Mouse (Mus musculus): ENCODE measurements at regions not wholly inside any gene's neighbourhood (a gene's known extent, or its start where the extent isn't known, plus 50 kb on each side); places are given as distances from the start of the nearest gene placed in this dataset.

DNA sequence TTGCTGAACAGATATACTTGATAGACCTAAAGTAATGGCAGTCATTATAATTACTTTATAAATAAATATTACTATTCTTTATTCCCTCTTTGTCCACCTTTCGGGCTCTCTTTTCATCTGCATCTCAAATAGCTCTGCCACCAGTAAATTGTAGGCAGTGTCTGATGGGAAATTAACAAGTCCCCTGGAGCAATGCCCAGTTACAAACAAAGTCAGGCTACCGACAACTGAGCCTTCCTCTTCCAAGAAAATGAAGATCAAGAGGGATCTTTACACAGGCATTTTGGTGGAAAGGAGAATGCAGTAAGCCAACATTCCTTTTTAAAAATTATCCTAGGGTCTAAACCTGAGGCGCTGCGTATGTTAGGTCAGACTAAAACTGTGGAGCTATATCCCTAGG is 181.3 kb upstream of the Ttc29 start:
- Histone ChIP-seq H3K9me3 (replicated peaks; ENCODE audit: insufficient read depth, low read length) (no peaks in the 10 kb centered on the region), H3K9ac (ENCODE audit: control insufficient read depth, low read depth, low read length, poor library complexity, severe bottlenecking) (no peak overlapping the region), H3K27ac (ENCODE audit: control insufficient read depth, low read depth, low read length) (no peak overlapping the region), H3K4me1 (ENCODE audit: control insufficient read depth in 1 of 2, insufficient read depth in 2 of 2, low read length in 2 of 2) (no peaks in the 10 kb centered on the region), H3K79me2 (ENCODE audit: control insufficient read depth, insufficient read depth, low read length, poor library complexity) (no peaks in the 10 kb centered on the region), H3K4me3 (ENCODE audit: control insufficient read depth in 1 of 2, insufficient read depth in 1 of 2, low read depth in 2 of 2, low read length in 2 of 2) (no peak overlapping the region), H3K36me3 (ENCODE audit: control insufficient read depth in 1 of 2, insufficient read depth in 2 of 2, low read length in 2 of 2) (no peaks in the 10 kb centered on the region), H3K27me3 (ENCODE audit: control insufficient read depth in 1 of 2, insufficient read depth in 2 of 2, low read length in 2 of 2) (no peaks in the 10 kb centered on the region)
- no peak for TF ChIP-seq ETS1 (IDR thresholded peaks at IDR 0.05; ENCODE audit: low read depth, low read length)
- TF ChIP-seq POLR2AphosphoS2 (IDR thresholded peaks at IDR 0.05; ENCODE audit: low read length) = no peak
- no peak for TF ChIP-seq KAT2A (conservative IDR thresholded peaks at IDR 0.05; ENCODE audit: low read depth, low read length)
- no peak for TF ChIP-seq CHD1 (IDR thresholded peaks at IDR 0.05; ENCODE audit: low read depth, low read length)
- TF ChIP-seq UBTF (IDR thresholded peaks at IDR 0.05; ENCODE audit: borderline replicate concordance, insufficient read depth, low read depth, low read length) = no peak
- no peak for TF ChIP-seq RAD21 (IDR thresholded peaks at IDR 0.05; ENCODE audit: low read depth, low read length)
- no peak for TF ChIP-seq GATA1 (IDR thresholded peaks at IDR 0.05; ENCODE audit: low read depth, low read length)
- no peak for TF ChIP-seq NRF1 (IDR thresholded peaks at IDR 0.05; ENCODE audit: insufficient read depth, low read depth, low read length, poor library complexity, severe bottlenecking)
- TF ChIP-seq USF2 (IDR thresholded peaks at IDR 0.05; ENCODE audit: borderline replicate concordance in 1 of 2, insufficient read depth in 1 of 2, low read depth in 1 of 2, low read length in 2 of 2) = no peak
- no peak for TF ChIP-seq ZC3H11A (IDR thresholded peaks at IDR 0.05; ENCODE audit: low read depth, low read length)
- TF ChIP-seq MAFK (IDR thresholded peaks at IDR 0.05; ENCODE audit: borderline replicate concordance, low read depth, low read length) = no peak
- TF ChIP-seq TAL1 (IDR thresholded peaks at IDR 0.05; ENCODE audit: low read length) = no peak
- no peak for TF ChIP-seq POLR2AphosphoS5 (IDR thresholded peaks at IDR 0.05; ENCODE audit: borderline replicate concordance, low read depth, low read length)
- no peak for TF ChIP-seq MAX (IDR thresholded peaks at IDR 0.05; ENCODE audit: low read length)
- TF ChIP-seq EP300 (IDR thresholded peaks at IDR 0.05; ENCODE audit: low read depth in 1 of 2, low read length in 2 of 2) = no peak
- no peak for TF ChIP-seq JUND (IDR thresholded peaks at IDR 0.05; ENCODE audit: low read depth, low read length)
- DNase-seq (ENCODE audit: low read depth, low spot score) = no peak

DNA sequence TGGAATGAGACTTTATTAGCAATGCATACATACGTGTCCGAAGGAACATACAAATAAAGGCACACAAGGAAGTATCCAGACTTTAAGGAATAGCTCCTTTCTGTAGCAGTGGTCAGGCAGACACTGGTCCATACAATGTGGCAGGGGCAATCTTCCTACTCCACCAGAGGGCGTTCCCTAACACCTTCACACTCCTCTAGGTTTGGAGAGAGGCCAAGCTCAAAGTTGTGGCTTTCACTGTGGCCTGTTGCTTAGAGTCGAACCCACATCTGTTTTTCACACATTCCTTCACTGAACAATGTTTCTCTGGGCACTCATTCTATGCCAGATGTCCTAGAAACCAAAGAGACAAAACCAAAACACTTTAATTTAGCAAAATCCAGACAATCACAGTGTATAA is 178.4 kb upstream of the Ttc29 start:
- DNase-seq (ENCODE audit: low read depth, low spot score) = no peak
- Histone ChIP-seq H3K9ac (ENCODE audit: control insufficient read depth, low read depth, low read length, poor library complexity, severe bottlenecking) (no peak overlapping the region), H3K9me3 (replicated peaks; ENCODE audit: insufficient read depth, low read length) (no peaks in the 10 kb centered on the region), H3K27me3 (ENCODE audit: control insufficient read depth in 1 of 2, insufficient read depth in 2 of 2, low read length in 2 of 2) (no peaks in the 10 kb centered on the region), H3K36me3 (ENCODE audit: control insufficient read depth in 1 of 2, insufficient read depth in 2 of 2, low read length in 2 of 2) (no peaks in the 10 kb centered on the region), H3K79me2 (ENCODE audit: control insufficient read depth, insufficient read depth, low read length, poor library complexity) (no peaks in the 10 kb centered on the region), H3K27ac (ENCODE audit: control insufficient read depth, low read depth, low read length) (no peak overlapping the region), H3K4me3 (ENCODE audit: control insufficient read depth in 1 of 2, insufficient read depth in 1 of 2, low read depth in 2 of 2, low read length in 2 of 2) (no peak overlapping the region), H3K4me1 (ENCODE audit: control insufficient read depth in 1 of 2, insufficient read depth in 2 of 2, low read length in 2 of 2) (no peaks in the 10 kb centered on the region)
- TF ChIP-seq CTCF (IDR thresholded peaks at IDR 0.05 in 2 of 3, conservative IDR thresholded peaks at IDR 0.05 in 1 of 3; ENCODE audit: control insufficient read depth in 1 of 3, insufficient read depth in 1 of 3, low read depth in 2 of 3, low read length in 3 of 3, poor library complexity in 1 of 3, severe bottlenecking in 1 of 3) (peak in 1 of 3 experiments; percentile 2; a peak in 1 of 6 replicates), USF2 (IDR thresholded peaks at IDR 0.05; ENCODE audit: borderline replicate concordance in 1 of 2, insufficient read depth in 1 of 2, low read depth in 1 of 2, low read length in 2 of 2) (no peak)
